Mouse (Mus musculus): Measurements from ENCODE around the gene Ptprcap. TPM values are rescaled to one million over a fixed set of nuclear protein-coding genes. Genes with fewer than 3 reads are reported as not detected.

The Ptprcap gene
- 0.42 and 1.2 TPM in 2 replicates for polyA plus RNA-seq (2015; fragmentation: Nextera tagmentation; extraction: Ambion mirVana)

- WGBS, result 77% methylated on average over 11 of the region's 11 CpGs
Observed at GRCm38 (mm10) chr19:4153232-4153654, at the start of gene Ptprcap. Gene Ptprcap (plus strand): TSS chr19:4153604.

GRCm38 (mm10) chr19:4103792-4104191 lies 49.6 kb upstream of the Ptprcap start:
- Histone ChIP-seq H3K27me3 (peaks cover 34% of the 10 kb centered on the region), H3K4me2 (no peak overlapping the region), H3K9ac (no peak overlapping the region), H3K27ac (no peak overlapping the region), H3K36me3 (peaks cover 9% of the 10 kb centered on the region; the same call in 1 of the 2 replicates), H3K4me3 (replicated peaks) (no peak overlapping the region), H3K9me3 (replicated peaks) (no peaks in the 10 kb centered on the region), H3K4me1 (peaks cover 35% of the 10 kb centered on the region)
- no peak for ATAC-seq (replicated peaks; ENCODE audit: low FRiP score)
- 83% methylated on average over 3 of the region's 3 CpGs for WGBS

More at GRCm38 (mm10) chr19:4153232-4153654, at the start of gene Ptprcap:
- ATAC-seq (replicated peaks; ENCODE audit: low FRiP score), result no peak
- H3K9me3 ChIP-seq (replicated peaks), result no peaks in the 10 kb centered on the region
- H3K4me3 ChIP-seq (replicated peaks), result no peak within 1 kb of the TSS
- peaks cover 48% of the 10 kb centered on the region for H3K4me1 ChIP-seq
- H3K9ac ChIP-seq, result no peak within 1 kb of the TSS
- 0 out of 2 replicates have a peak within 1 kb of the TSS, but pooled peaks have one; percentile 55 for H3K27ac ChIP-seq
- H3K36me3 ChIP-seq, result peaks cover 70% of the 10 kb centered on the region
- no peaks in the 10 kb centered on the region for H3K27me3 ChIP-seq
- no peak within 1 kb of the TSS for H3K4me2 ChIP-seq

- ATAC-seq (replicated peaks; ENCODE audit: low FRiP score), result no peak
- WGBS, result 85% methylated on average over 16 of the region's 16 CpGs
Observed at GRCm38 (mm10) chr19:4104675-4105194, 48.7 kb upstream of the Ptprcap start.

GRCm38 (mm10) chr19:4106654-4107053 lies 46.8 kb upstream of the Ptprcap start:
- peaks cover 16% of the 10 kb centered on the region for H3K27me3 ChIP-seq
- peaks cover 14% of the 10 kb centered on the region for H3K36me3 ChIP-seq
- peaks cover 20% of the 10 kb centered on the region; the same call in 1 of the 2 replicates for H3K4me1 ChIP-seq
- H3K4me2 ChIP-seq, result no peak overlapping the region
- no peaks in the 10 kb centered on the region for H3K9me3 ChIP-seq (replicated peaks)
- no peak overlapping the region for H3K4me3 ChIP-seq (replicated peaks)
- H3K27ac ChIP-seq, result no peak overlapping the region
- H3K9ac ChIP-seq, result no peak overlapping the region
- 93% methylated on average over 14 of the region's 14 CpGs for WGBS
- ATAC-seq (replicated peaks; ENCODE audit: low FRiP score), result no peak

More at GRCm38 (mm10) chr19:4104675-4105194, 48.7 kb upstream of the Ptprcap start:
- peaks cover 11% of the 10 kb centered on the region for H3K36me3 ChIP-seq
- H3K4me2 ChIP-seq, result no peak overlapping the region
- peaks cover 29% of the 10 kb centered on the region for H3K4me1 ChIP-seq
- no peaks in the 10 kb centered on the region for H3K9me3 ChIP-seq (replicated peaks)
- H3K27ac ChIP-seq, result no peak overlapping the region
- H3K9ac ChIP-seq, result no peak overlapping the region
- H3K4me3 ChIP-seq (replicated peaks), result no peak overlapping the region
- peaks cover 34% of the 10 kb centered on the region for H3K27me3 ChIP-seq

- Histone ChIP-seq H3K27ac (no peak overlapping the region), H3K4me3 (replicated peaks) (no peak overlapping the region), H3K9ac (no peak overlapping the region), H3K4me1 (peaks cover 32% of the 10 kb centered on the region), H3K4me2 (no peak overlapping the region), H3K36me3 (peaks cover 30% of the 10 kb centered on the region), H3K27me3 (no peaks in the 10 kb centered on the region), H3K9me3 (replicated peaks) (no peaks in the 10 kb centered on the region)
- no peak for ATAC-seq (replicated peaks; ENCODE audit: low FRiP score)
- 85% methylated on average over 9 of the region's 9 CpGs for WGBS
Observed at GRCm38 (mm10) chr19:4108535-4108934, 44.9 kb upstream of the Ptprcap start.

GRCm38 (mm10) chr19:4112063-4112960 lies 41.1 kb upstream of the Ptprcap start:
- H3K9ac ChIP-seq, result no peak overlapping the region
- peak overlapping the region; percentile 84; the same call in 1 of the 2 replicates for H3K27ac ChIP-seq
- H3K4me3 ChIP-seq (replicated peaks), result no peak overlapping the region
- WGBS, result 92% methylated on average over 26 of the region's 26 CpGs
- no peak overlapping the region for H3K4me2 ChIP-seq
- H3K4me1 ChIP-seq, result peaks cover 52% of the 10 kb centered on the region
- no peaks in the 10 kb centered on the region for H3K9me3 ChIP-seq (replicated peaks)
- peaks cover 60% of the 10 kb centered on the region for H3K36me3 ChIP-seq
- no peaks in the 10 kb centered on the region for H3K27me3 ChIP-seq
- no peak for ATAC-seq (replicated peaks; ENCODE audit: low FRiP score)

- no peaks in the 10 kb centered on the region for H3K27me3 ChIP-seq
- peak overlapping the region; percentile 13; the same call in 1 of the 2 replicates for H3K4me2 ChIP-seq
- ATAC-seq (replicated peaks; ENCODE audit: low FRiP score), result peak; percentile 19; the same call in 1 of the 2 replicates
- H3K9ac ChIP-seq, result no peak overlapping the region
- WGBS, result 39% methylated on average over 13 of the region's 13 CpGs
- no peak overlapping the region for H3K4me3 ChIP-seq (replicated peaks)
- H3K27ac ChIP-seq, result peak overlapping the region; percentile 84
- peaks cover 53% of the 10 kb centered on the region for H3K4me1 ChIP-seq
- peaks cover 64% of the 10 kb centered on the region for H3K36me3 ChIP-seq
- no peaks in the 10 kb centered on the region for H3K9me3 ChIP-seq (replicated peaks)
Observed at GRCm38 (mm10) chr19:4113186-4113805, 40.1 kb upstream of the Ptprcap start.

- H3K9ac ChIP-seq, result 0 out of 2 replicates have a peak overlapping the region, but pooled peaks have one; percentile 21
- WGBS, result 6% methylated on average over 5 of the region's 5 CpGs
- peaks cover 53% of the 10 kb centered on the region for H3K4me1 ChIP-seq
- peak overlapping the region; percentile 84 for H3K27ac ChIP-seq
- no peaks in the 10 kb centered on the region for H3K27me3 ChIP-seq
- no peak overlapping the region for H3K4me3 ChIP-seq (replicated peaks)
- no peaks in the 10 kb centered on the region for H3K9me3 ChIP-seq (replicated peaks)
- peaks cover 66% of the 10 kb centered on the region for H3K36me3 ChIP-seq
- ATAC-seq (replicated peaks; ENCODE audit: low FRiP score), result peak; percentile 69
- H3K4me2 ChIP-seq, result peak overlapping the region; percentile 13; the same call in 1 of the 2 replicates
Observed at GRCm38 (mm10) chr19:4113806-4114230, 39.6 kb upstream of the Ptprcap start.

- Histone ChIP-seq H3K9me3 (replicated peaks) (no peaks in the 10 kb centered on the region), H3K4me2 (no peak overlapping the region), H3K4me1 (peaks cover 51% of the 10 kb centered on the region), H3K27ac (peak overlapping the region; percentile 84), H3K9ac (peak overlapping the region; percentile 21; the same call in 1 of the 2 replicates), H3K4me3 (replicated peaks) (no peak overlapping the region), H3K27me3 (no peaks in the 10 kb centered on the region), H3K36me3 (peaks cover 68% of the 10 kb centered on the region)
- 86% methylated on average over 10 of the region's 10 CpGs for WGBS
- ATAC-seq (replicated peaks; ENCODE audit: low FRiP score), result no peak
Observed at GRCm38 (mm10) chr19:4114551-4114950, 38.9 kb upstream of the Ptprcap start.

GRCm38 (mm10) chr19:4115144-4115543 lies 38.3 kb upstream of the Ptprcap start:
- WGBS, result 94% methylated on average over 10 of the region's 10 CpGs
- no peak overlapping the region for H3K4me2 ChIP-seq
- peaks cover 66% of the 10 kb centered on the region for H3K36me3 ChIP-seq
- H3K27ac ChIP-seq, result peak overlapping the region; percentile 84
- no peak overlapping the region for H3K9ac ChIP-seq
- ATAC-seq (replicated peaks; ENCODE audit: low FRiP score), result no peak
- H3K4me3 ChIP-seq (replicated peaks), result no peak overlapping the region
- no peaks in the 10 kb centered on the region for H3K9me3 ChIP-seq (replicated peaks)
- no peaks in the 10 kb centered on the region for H3K27me3 ChIP-seq
- H3K4me1 ChIP-seq, result peaks cover 47% of the 10 kb centered on the region

- H3K4me3 ChIP-seq (replicated peaks), result no peak overlapping the region
- no peak overlapping the region for H3K27ac ChIP-seq
- no peak overlapping the region for H3K4me2 ChIP-seq
- peaks cover 50% of the 10 kb centered on the region for H3K4me1 ChIP-seq
- WGBS, result 91% methylated on average over 11 of the region's 11 CpGs
- H3K36me3 ChIP-seq, result peaks cover 66% of the 10 kb centered on the region
- H3K27me3 ChIP-seq, result no peaks in the 10 kb centered on the region
- H3K9me3 ChIP-seq (replicated peaks), result no peaks in the 10 kb centered on the region
- ATAC-seq (replicated peaks; ENCODE audit: low FRiP score), result no peak
- H3K9ac ChIP-seq, result no peak overlapping the region
Observed at GRCm38 (mm10) chr19:4115816-4116215, 37.6 kb upstream of the Ptprcap start.
